Mouse (Mus musculus) heart, embryonic 11.5 days (tissue): ENCODE measurements around the gene Rims4. TPM values are rescaled to one million over a fixed set of nuclear protein-coding genes. Genes with fewer than 3 reads are reported as not detected.
A peak's percentile ranks its signal among the peaks of the same experiment; 100 is the strongest.

Experiments
- ATAC-seq: fragments of 200-750 bp; cut with Nextera tagmentation; replicated peaks from 2 replicates; pipeline ENCODE4 v1.8.0; 2017; ENCODE audit warnings: moderate library complexity; ENCODE audit not compliant: insufficient number of reproducible peaks, low FRiP score, low TSS enrichment
- H3K27ac ChIP-seq: fragments of 300-500 bp; sonication (generic); 2 replicates; pipeline ENCODE4 v1.5.1; 2014; ENCODE audit warnings: mild to moderate bottlenecking, low read depth, low read length
- H3K27me3 ChIP-seq: fragments of 300-500 bp; sonication (generic); 2 replicates; pipeline ENCODE4 v1.6.1; 2014; ENCODE audit warnings: mild to moderate bottlenecking, low read length, mixed read lengths; ENCODE audit not compliant: control insufficient read depth, insufficient read depth
- H3K36me3 ChIP-seq: fragments of 300-500 bp; sonication (generic); 2 replicates; pipeline ENCODE4 v1.6.1; 2014; ENCODE audit warnings: mild to moderate bottlenecking, low read length, moderate library complexity, mixed read lengths; ENCODE audit not compliant: control insufficient read depth, insufficient read depth
- H3K4me1 ChIP-seq: fragments of 300-500 bp; sonication (generic); 2 replicates; pipeline ENCODE4 v1.6.1; 2014; ENCODE audit warnings: low read length; ENCODE audit not compliant: control insufficient read depth, insufficient read depth
- H3K4me2 ChIP-seq: fragments of 300-500 bp; sonication (generic); 2 replicates; pipeline ENCODE4 v1.6.1; 2014; ENCODE audit warnings: mild to moderate bottlenecking, moderate library complexity
- H3K4me3 ChIP-seq: fragments of 300-500 bp; sonication (generic); 2 replicates; pipeline ENCODE4 v1.5.1; 2014; ENCODE audit warnings: low read depth, low read length
- H3K9ac ChIP-seq: fragments of 300-500 bp; sonication (generic); 2 replicates; pipeline ENCODE4 v1.6.1; 2014; ENCODE audit warnings: mild to moderate bottlenecking, low read depth, low read length, moderate library complexity
- H3K9me3 ChIP-seq: fragments of 300-500 bp; sonication (generic); replicated peaks from 2 replicates; pipeline ENCODE4 v1.6.1; 2016; ENCODE audit warnings: low read length; ENCODE audit not compliant: control insufficient read depth
- WGBS: fragments of 180-500 bp; shearing (Covaris S2); extraction: QIAGEN DNeasy Blood & Tissue Kit; methylation state at CpG from one replicate; pipeline ENCODE4 v1.1.7; 2014; ENCODE audit not compliant: insufficient replicate concordance; 5-methylcytosine and 5-hydroxymethylcytosine counted together
- polyA plus RNA-seq: library from polyadenylated mRNA; unstranded; fragments of >200 nt; fragmentation: Nextera tagmentation; extraction: Ambion mirVana; gene quantifications from 2 replicates; pipeline ENCODE4 v1.2.1, GENCODE M21; 2014

The Rims4 gene
- polyA plus RNA-seq, 1 experiment from 2014 or later, result 0.04 TPM

DNA sequence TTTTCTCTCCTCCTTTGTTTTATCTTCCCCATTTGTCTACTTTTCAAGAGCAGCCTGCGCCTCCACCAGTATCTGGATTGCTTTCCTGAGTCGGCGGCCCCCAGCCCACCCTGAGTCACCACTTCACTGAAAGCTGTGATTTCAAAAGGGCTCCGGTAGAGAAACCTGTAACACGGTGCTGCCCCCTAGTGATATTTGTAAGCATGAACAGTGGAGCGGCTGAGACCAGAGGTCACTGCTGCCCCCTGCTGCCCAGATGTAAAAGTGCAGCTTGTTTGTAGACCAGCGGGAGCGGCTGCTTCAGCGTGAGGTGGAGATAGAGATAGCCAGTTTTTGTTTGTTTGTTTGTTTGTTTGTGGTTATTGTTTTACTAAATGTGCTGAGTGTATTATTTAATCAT lies 80.4 kb downstream of the Rims4 start:
- Histone ChIP-seq H3K36me3 (no peaks in the 10 kb centered on the region), H3K4me1 (no peaks in the 10 kb centered on the region), H3K9ac (no peak overlapping the region), H3K4me2 (no peak overlapping the region), H3K27ac (no peak overlapping the region), H3K9me3 (no peaks in the 10 kb centered on the region), H3K27me3 (0 out of 2 replicates have a peak, but pooled peaks cover 3% of the 10 kb centered on the region), H3K4me3 (no peak overlapping the region)
- WGBS, result 25% methylated on average over 9 of the region's 9 CpGs
- ATAC-seq, result no peak

GRCm38 (mm10) chr2:163831163-163831562 lies 87.3 kb downstream of the Rims4 start:
- H3K36me3 ChIP-seq, result no peaks in the 10 kb centered on the region
- no peak overlapping the region for H3K4me2 ChIP-seq
- no peaks in the 10 kb centered on the region for H3K27me3 ChIP-seq
- no peak overlapping the region for H3K9ac ChIP-seq
- no peak overlapping the region for H3K4me3 ChIP-seq
- ATAC-seq, result no peak
- 45% methylated on average over 1 of the region's 1 CpGs for WGBS
- H3K27ac ChIP-seq, result no peak overlapping the region
- no peaks in the 10 kb centered on the region for H3K4me1 ChIP-seq
- H3K9me3 ChIP-seq, result no peaks in the 10 kb centered on the region

DNA sequence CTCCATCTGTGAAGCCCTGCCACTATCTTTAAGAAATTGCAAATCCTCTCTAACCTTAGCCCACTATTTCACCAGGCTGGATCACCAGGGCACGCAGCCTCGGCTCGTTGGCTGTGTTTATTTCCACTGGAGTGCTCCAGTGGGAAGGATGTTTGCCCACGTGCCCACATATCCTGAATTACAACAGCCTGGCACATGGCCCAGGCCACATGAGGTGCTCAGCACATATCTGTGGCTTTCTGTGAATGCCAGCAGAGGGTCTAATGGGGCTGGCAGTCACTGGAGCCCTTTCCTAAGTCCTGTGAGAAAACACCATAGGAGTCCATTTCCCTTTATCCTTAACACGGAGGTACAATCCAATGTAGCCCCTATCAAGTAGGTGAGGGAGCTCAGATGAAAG lies 92.0 kb downstream of the Rims4 start:
- Histone ChIP-seq H3K9ac (no peak overlapping the region), H3K4me2 (no peak overlapping the region), H3K36me3 (no peaks in the 10 kb centered on the region), H3K27ac (no peak overlapping the region), H3K27me3 (no peaks in the 10 kb centered on the region), H3K9me3 (no peaks in the 10 kb centered on the region), H3K4me3 (no peak overlapping the region), H3K4me1 (no peaks in the 10 kb centered on the region; the same call in 1 of the 2 replicates)
- 76% methylated on average over 5 of the region's 5 CpGs for WGBS
- ATAC-seq, result no peak

GRCm38 (mm10) chr2:163825861-163826260 lies 92.6 kb downstream of the Rims4 start:
- no peak overlapping the region for H3K27ac ChIP-seq
- no peaks in the 10 kb centered on the region for H3K27me3 ChIP-seq
- no peak overlapping the region for H3K9ac ChIP-seq
- H3K36me3 ChIP-seq, result no peaks in the 10 kb centered on the region
- H3K4me3 ChIP-seq, result no peak overlapping the region
- H3K4me2 ChIP-seq, result no peak overlapping the region
- ATAC-seq, result no peak
- 60% methylated on average over 1 of the region's 1 CpGs for WGBS
- no peaks in the 10 kb centered on the region; the same call in 1 of the 2 replicates for H3K4me1 ChIP-seq
- H3K9me3 ChIP-seq, result no peaks in the 10 kb centered on the region

DNA sequence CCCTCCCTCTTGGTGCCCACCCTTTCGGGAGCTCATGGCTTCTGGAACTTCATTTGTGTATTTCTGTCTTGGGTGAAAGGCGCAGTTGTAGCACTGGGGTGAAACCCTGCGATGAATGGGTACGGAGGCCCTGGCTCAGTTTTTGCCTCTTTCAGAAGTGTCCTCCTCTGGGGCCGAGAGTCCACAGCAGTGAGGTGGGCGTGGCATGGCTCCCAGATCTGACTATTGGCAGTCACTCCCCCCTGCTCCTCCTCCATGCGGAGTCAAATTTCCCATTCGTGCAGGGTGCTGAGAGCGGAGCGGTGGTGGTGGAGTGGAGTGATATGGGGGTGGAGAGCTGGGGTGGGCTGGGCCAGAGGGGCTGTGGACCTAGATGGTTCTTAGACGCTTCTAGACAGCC lies 94.7 kb downstream of the Rims4 start:
- no peak for ATAC-seq
- Histone ChIP-seq H3K36me3 (no peaks in the 10 kb centered on the region), H3K27me3 (no peaks in the 10 kb centered on the region), H3K4me2 (peak overlapping the region; percentile 54), H3K4me3 (no peak overlapping the region), H3K9ac (no peak overlapping the region), H3K9me3 (no peaks in the 10 kb centered on the region), H3K27ac (no peak overlapping the region), H3K4me1 (no peaks in the 10 kb centered on the region; the same call in 1 of the 2 replicates)
- 14% methylated on average over 11 of the region's 11 CpGs for WGBS

DNA sequence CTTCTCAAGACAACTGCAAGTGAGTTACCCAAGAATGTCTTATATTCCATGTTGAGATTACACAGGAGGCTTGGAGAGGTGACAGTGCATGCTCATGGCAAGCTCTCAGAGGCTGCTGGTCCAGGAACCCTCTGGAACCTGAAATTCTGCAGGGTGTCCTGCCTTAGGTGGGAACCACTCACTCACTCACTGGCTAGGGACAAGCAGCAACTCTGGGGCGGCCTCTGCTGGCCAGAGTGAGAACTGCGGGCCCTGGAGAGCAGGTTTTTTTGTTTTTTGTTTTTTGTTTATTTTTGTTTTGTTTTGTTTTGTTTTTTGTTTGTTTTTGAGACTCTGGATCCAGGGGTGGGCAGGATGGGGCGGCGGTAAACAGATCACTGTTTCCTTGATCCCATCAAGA lies 95.2 kb downstream of the Rims4 start:
- H3K27ac ChIP-seq, result no peak overlapping the region
- no peaks in the 10 kb centered on the region; the same call in 1 of the 2 replicates for H3K4me1 ChIP-seq
- 7% methylated on average over 4 of the region's 4 CpGs for WGBS
- no peak for ATAC-seq
- no peaks in the 10 kb centered on the region for H3K27me3 ChIP-seq
- no peak overlapping the region for H3K4me3 ChIP-seq
- H3K9me3 ChIP-seq, result no peaks in the 10 kb centered on the region
- H3K4me2 ChIP-seq, result peak overlapping the region; percentile 54
- H3K9ac ChIP-seq, result no peak overlapping the region
- no peaks in the 10 kb centered on the region for H3K36me3 ChIP-seq

GRCm38 (mm10) chr2:163820607-163821006 lies 97.9 kb downstream of the Rims4 start, which contains the start of gene Ccn5:
TSS of gene Ccn5 (plus strand) at chr2:163820861.
- WGBS, result 67% methylated on average over 4 of the region's 4 CpGs
- Histone ChIP-seq H3K9me3 (no peaks in the 10 kb centered on the region), H3K36me3 (no peaks in the 10 kb centered on the region), H3K9ac (no peak within 1 kb of the TSS), H3K27me3 (no peaks in the 10 kb centered on the region), H3K4me3 (no peak within 1 kb of the TSS), H3K4me1 (no peaks in the 10 kb centered on the region; the same call in 1 of the 2 replicates), H3K4me2 (no peak within 1 kb of the TSS), H3K27ac (no peak within 1 kb of the TSS)
- ATAC-seq, result no peak

GRCm38 (mm10) chr2:163814739-163815465 lies 103.6 kb downstream of the Rims4 start:
- no peak overlapping the region for H3K4me3 ChIP-seq
- WGBS, result 79% methylated on average over 9 of the region's 9 CpGs
- H3K9ac ChIP-seq, result no peak overlapping the region
- H3K27ac ChIP-seq, result no peak overlapping the region
- H3K27me3 ChIP-seq, result no peaks in the 10 kb centered on the region
- H3K9me3 ChIP-seq, result no peaks in the 10 kb centered on the region
- no peaks in the 10 kb centered on the region for H3K36me3 ChIP-seq
- no peak overlapping the region for H3K4me2 ChIP-seq
- H3K4me1 ChIP-seq, result no peaks in the 10 kb centered on the region
- no peak for ATAC-seq

DNA sequence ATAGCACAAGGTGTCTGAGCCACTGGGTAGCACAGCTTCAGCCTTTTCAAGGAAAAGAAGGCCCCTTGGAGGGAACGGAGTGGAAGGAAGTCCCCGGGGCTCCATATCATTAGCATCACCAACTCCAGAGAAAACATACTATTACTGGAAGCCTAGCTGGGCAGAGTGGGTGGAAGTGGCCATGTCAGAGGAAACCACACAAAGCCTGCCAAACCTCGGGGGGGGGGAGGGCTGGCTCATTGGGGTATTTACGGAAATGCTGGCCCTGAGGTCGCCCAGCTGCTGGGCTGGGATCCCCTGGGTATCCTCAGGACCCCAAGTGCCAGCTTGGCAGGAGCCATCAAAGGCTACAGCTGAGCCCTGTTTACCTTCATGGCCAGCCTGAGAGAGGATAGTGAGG lies 105.4 kb downstream of the Rims4 start:
- ATAC-seq, result no peak
- 58% methylated on average over 5 of the region's 5 CpGs for WGBS
- no peak overlapping the region for H3K4me3 ChIP-seq

More for the DNA sequence above, 105.4 kb downstream of the Rims4 start:
- no peaks in the 10 kb centered on the region for H3K36me3 ChIP-seq
- H3K9ac ChIP-seq, result no peak overlapping the region
- H3K4me2 ChIP-seq, result no peak overlapping the region
- no peaks in the 10 kb centered on the region for H3K27me3 ChIP-seq
- H3K27ac ChIP-seq, result no peak overlapping the region
- H3K4me1 ChIP-seq, result no peaks in the 10 kb centered on the region
- H3K9me3 ChIP-seq, result no peaks in the 10 kb centered on the region
